ENCODE assay signal across 16 mouse cellular contexts in genomic region chr4:124671583-124671982, GRCm38 (mm10). TPM values are rescaled to one million over a fixed set of nuclear protein-coding genes. Genes with fewer than 3 reads are reported as not detected.
DNase-seq lines count a peak whose midpoint lies in the region; ATAC-seq and TF ChIP-seq lines count a peak whose summit lies in the region.
"Had no signal": no experiment of that assay in that cellular context is flagged by ENCODE, and none has a peak within 500 bp of the region (broad histone marks: within the 10 kb centered on the region; RNA-seq: fewer than 3 reads in every experiment).

No protein-coding gene starts in this region.

- peaks cover 57% of the 10 kb centered on the region for H3K27me3 ChIP-seq in heart, embryonic 14.5 days (ENCODE audit: control insufficient read depth, insufficient read depth, low read length)
- H3K27me3 ChIP-seq in embryonic facial prominence, embryonic 13.5 days: peaks cover 64% of the 10 kb centered on the region
- peaks cover 3% of the 10 kb centered on the region; the same call in 1 of the 2 replicates for H3K27me3 ChIP-seq in midbrain, postnatal 0 days (ENCODE audit: insufficient read depth, low read length)

- peaks cover 7% of the 10 kb centered on the region for H3K36me3 ChIP-seq in heart, embryonic 14.5 days (ENCODE audit: control insufficient read depth, insufficient read depth, low read length)
- no peaks in the 10 kb centered on the region for H3K36me3 ChIP-seq in embryonic facial prominence, embryonic 13.5 days
- no peaks in the 10 kb centered on the region for H3K36me3 ChIP-seq in midbrain, postnatal 0 days (ENCODE audit: insufficient read depth, low read length)

- H3K9me3 ChIP-seq in heart, embryonic 14.5 days (ENCODE audit: control insufficient read depth, low read length): no peaks in the 10 kb centered on the region
- no peaks in the 10 kb centered on the region for H3K9me3 ChIP-seq in embryonic facial prominence, embryonic 13.5 days
- H3K9me3 ChIP-seq in midbrain, postnatal 0 days (ENCODE audit: low read length): no peaks in the 10 kb centered on the region
- H3K9me3 ChIP-seq: megakaryocyte, embryonic 14.5 days had no signal

- no peak overlapping the region for H3K4me3 ChIP-seq in heart, embryonic 14.5 days (ENCODE audit: control insufficient read depth in 1 of 2, insufficient read depth in 1 of 2, low read depth in 1 of 2, low read length in 2 of 2)
- H3K4me3 ChIP-seq in embryonic facial prominence, embryonic 13.5 days: no peak overlapping the region
- H3K4me3 ChIP-seq in midbrain, postnatal 0 days (ENCODE audit: low read depth, low read length): no peak overlapping the region
- H3K4me3 ChIP-seq: erythroblast, embryonic 14.5 days; megakaryocyte, embryonic 14.5 days had no signal

- peaks cover 13 to 18% of the 10 kb centered on the region in 2 experiments; a peak in 3 of 4 replicates for H3K4me1 ChIP-seq in heart, embryonic 14.5 days (ENCODE audit: control insufficient read depth in 2 of 2, insufficient read depth in 2 of 2, low read length in 2 of 2)
- peaks cover 33% of the 10 kb centered on the region for H3K4me1 ChIP-seq in embryonic facial prominence, embryonic 13.5 days
- H3K4me1 ChIP-seq in midbrain, postnatal 0 days (ENCODE audit: insufficient read depth, low read length): peaks cover 30% of the 10 kb centered on the region; the same call in 1 of the 2 replicates
- H3K4me1 ChIP-seq: megakaryocyte, embryonic 14.5 days had no signal

- WGBS in heart, embryonic 14.5 days: 21% methylated on average over 7 of the region's 7 CpGs
- 40% methylated on average over 7 of the region's 7 CpGs for WGBS in embryonic facial prominence, embryonic 13.5 days
- WGBS in midbrain, postnatal 0 days: 44% methylated on average over 7 of the region's 7 CpGs

- peak overlapping the region; percentile 70 for H3K4me2 ChIP-seq in heart, embryonic 14.5 days (ENCODE audit: low read length)
- peak overlapping the region; percentile 57 for H3K4me2 ChIP-seq in embryonic facial prominence, embryonic 13.5 days
- no peak overlapping the region for H3K4me2 ChIP-seq in midbrain, postnatal 0 days (ENCODE audit: low read depth, low read length, poor library complexity, severe bottlenecking)

- TF ChIP-seq CTCF in midbrain, postnatal 0 days (IDR thresholded peaks at IDR 0.05): no peak

- DNase-seq in heart, postnatal 4 days: no peak
- peak; percentile 28 for DNase-seq in induced T-regulatory cell, adult 2 months (ENCODE audit: low read depth)
- no peak for DNase-seq in midbrain, postnatal 0 days (ENCODE audit: low spot score)
- DNase-seq in cerebellum, adult 8-10 months: no peak
- DNase-seq in gastrocnemius, postnatal 4 days (ENCODE audit: low spot score in 2 of 2): no peak
- no peak for DNase-seq in right cerebral cortex, postnatal 10 days (ENCODE audit: low spot score in 2 of 2)
- DNase-seq: gastrocnemius, postnatal 14 days; kidney, postnatal 14 days; lung, adult 18-20 months; thymus, postnatal 4 days had no signal

- H3K27ac ChIP-seq in heart, embryonic 14.5 days (replicated peaks in 1 of 2; ENCODE audit: control insufficient read depth in 1 of 2, insufficient read depth in 1 of 2, low read depth in 2 of 2, low read length in 2 of 2): no peak overlapping the region
- no peak overlapping the region for H3K27ac ChIP-seq in embryonic facial prominence, embryonic 13.5 days
- peak overlapping the region; percentile 38; the same call in 1 of the 2 replicates for H3K27ac ChIP-seq in midbrain, postnatal 0 days (ENCODE audit: low read depth, low read length)

- 0 out of 2 replicates have a peak overlapping the region, but pooled peaks have one; percentile 11 for H3K9ac ChIP-seq in heart, embryonic 14.5 days (ENCODE audit: low read length)
- H3K9ac ChIP-seq in embryonic facial prominence, embryonic 13.5 days: peak overlapping the region; percentile 32; the same call in 1 of the 2 replicates
- H3K9ac ChIP-seq in midbrain, postnatal 0 days (replicated peaks; ENCODE audit: low read length, poor library complexity, severe bottlenecking): no peak overlapping the region

- ATAC-seq in heart, embryonic 14.5 days (ENCODE audit: insufficient number of reproducible peaks, insufficient read depth, low FRiP score, low read depth): no peak
- no peak for ATAC-seq in embryonic facial prominence, embryonic 13.5 days (ENCODE audit: insufficient number of reproducible peaks, insufficient read depth, low FRiP score, low TSS enrichment, low read depth)
- ATAC-seq in midbrain, postnatal 0 days (ENCODE audit: low FRiP score): no peak

RNA-seq across cellular contexts. Expression of gene Pou3f1, which starts 15.0 kb away (rescaled TPM):
- 0.19 and 0.20 TPM in 2 replicates for polyA plus RNA-seq in heart, embryonic 14.5 days (2014; fragmentation: Nextera tagmentation; extraction: Ambion mirVana)
- total RNA-seq in heart, postnatal 4 days (2021): under 1 TPM; 0.16 to 0.24 TPM
- polyA plus RNA-seq in embryonic facial prominence, embryonic 13.5 days (2015; fragmentation: Nextera tagmentation; extraction: Ambion mirVana): 2.3 and 2.4 TPM in 2 replicates
- total RNA-seq in midbrain, postnatal 0 days (2014; rRNA removed): 17.7 and 19.8 TPM in 2 replicates
- 11.4 and 11.5 TPM in 2 replicates for polyA plus RNA-seq in midbrain, postnatal 0 days (2015; fragmentation: Nextera tagmentation; extraction: Ambion mirVana)
- total RNA-seq in gastrocnemius, postnatal 4 days (2021): 1 to 10 TPM; 4.2 to 4.4 TPM
- total RNA-seq: common myeloid progenitor, adult 5-6 weeks; neutrophil, adult 5-6 weeks had no signal

RNA-seq across cellular contexts. Expression of gene Utp11, which starts 21.8 kb away (rescaled TPM):
- polyA plus RNA-seq in heart, embryonic 14.5 days (2014; fragmentation: Nextera tagmentation; extraction: Ambion mirVana): 38.8 and 42.5 TPM in 2 replicates
- 10 to 100 TPM; 17.3 to 18.7 TPM for total RNA-seq in heart, postnatal 4 days (2021)
- polyA plus RNA-seq in embryonic facial prominence, embryonic 13.5 days (2015; fragmentation: Nextera tagmentation; extraction: Ambion mirVana): 84.7 and 92.2 TPM in 2 replicates
- total RNA-seq in midbrain, postnatal 0 days (2014; rRNA removed): 10.3 and 10.9 TPM in 2 replicates
- 30.7 and 31.7 TPM in 2 replicates for polyA plus RNA-seq in midbrain, postnatal 0 days (2015; fragmentation: Nextera tagmentation; extraction: Ambion mirVana)
- 10 to 100 TPM; 32.1 to 39.2 TPM for total RNA-seq in gastrocnemius, postnatal 4 days (2021)

RNA-seq across cellular contexts. Expression of gene Fhl3, which starts 28.9 kb away (rescaled TPM):
- polyA plus RNA-seq in heart, embryonic 14.5 days (2014; fragmentation: Nextera tagmentation; extraction: Ambion mirVana): 6.8 and 7.0 TPM in 2 replicates
- total RNA-seq in heart, postnatal 4 days (2021): 10 to 100 TPM; 22.4 to 23.4 TPM
- 17.0 and 19.5 TPM in 2 replicates for polyA plus RNA-seq in embryonic facial prominence, embryonic 13.5 days (2015; fragmentation: Nextera tagmentation; extraction: Ambion mirVana)
- total RNA-seq in midbrain, postnatal 0 days (2014; rRNA removed): 5.0 and 6.9 TPM in 2 replicates
- 1.7 and 2.0 TPM in 2 replicates for polyA plus RNA-seq in midbrain, postnatal 0 days (2015; fragmentation: Nextera tagmentation; extraction: Ambion mirVana)
- 10 to 100 TPM; 73.0 to 81.8 TPM for total RNA-seq in gastrocnemius, postnatal 4 days (2021)

RNA-seq across cellular contexts. Expression of gene Sf3a3, which starts 43.0 kb away (rescaled TPM):
- polyA plus RNA-seq in heart, embryonic 14.5 days (2014; fragmentation: Nextera tagmentation; extraction: Ambion mirVana): 73.4 and 73.5 TPM in 2 replicates
- 10 to 100 TPM; 35.0 to 37.4 TPM for total RNA-seq in heart, postnatal 4 days (2021)
- polyA plus RNA-seq in embryonic facial prominence, embryonic 13.5 days (2015; fragmentation: Nextera tagmentation; extraction: Ambion mirVana): 177 and 186 TPM in 2 replicates
- 32.8 and 34.3 TPM in 2 replicates for total RNA-seq in midbrain, postnatal 0 days (2014; rRNA removed)
- polyA plus RNA-seq in midbrain, postnatal 0 days (2015; fragmentation: Nextera tagmentation; extraction: Ambion mirVana): 73.8 and 75.9 TPM in 2 replicates
- 10 to 100 TPM; 38.0 to 46.9 TPM for total RNA-seq in gastrocnemius, postnatal 4 days (2021)

Comparison
In these comparisons a context has a peak if more than half of its experiments do, and no peak if none do; other contexts are left out.
1. RNA of gene Pou3f1, which starts 15.0 kb away (total RNA-seq): 17.7 to 19.8 TPM in midbrain, postnatal 0 days and 4.2 to 4.4 TPM in gastrocnemius, postnatal 4 days; 0.16 to 0.24 TPM in heart, postnatal 4 days; every median in the first group is over 4 times any median in the second.